Mouse (Mus musculus) bone marrow, adult 2 months (tissue): Measurements from ENCODE around the gene Rfx2. TPM values are rescaled to one million over a fixed set of nuclear protein-coding genes. Genes with fewer than 3 reads are reported as not detected.

ENCODE experiments used
- H3K27ac ChIP-seq: fragments of 200-500 bp; 2 replicates; pipeline ENCODE4 v1.5.1; 2012; ENCODE audit warnings: low read depth, mild to moderate bottlenecking, control low read depth, inconsistent platforms, low read length; ENCODE audit not compliant: control insufficient read depth, poor library complexity, insufficient read depth
- H3K4me1 ChIP-seq: fragments of 200-500 bp; 2 replicates; pipeline ENCODE4 v1.6.1; 2011; ENCODE audit warnings: low read length; ENCODE audit not compliant: control insufficient read depth, insufficient read depth
- H3K4me3 ChIP-seq: fragments of 200-500 bp; replicated peaks from 2 replicates; pipeline ENCODE3; 2011; ENCODE audit warnings: mild to moderate bottlenecking, low read depth, low read length, control low read depth; ENCODE audit not compliant: control insufficient read depth
- CTCF ChIP-seq: fragments of 200-500 bp; IDR thresholded peaks from 2 replicates; pipeline ENCODE4 v1.5.1; 2011; ENCODE audit warnings: low read length, control low read depth; ENCODE audit not compliant: control insufficient read depth, insufficient read depth
- POLR2A ChIP-seq: fragments of 200-500 bp; IDR thresholded peaks from 2 replicates; pipeline ENCODE4 v1.6.1; 2011; ENCODE audit warnings: low read depth, mild to moderate bottlenecking, control low read depth, low read length, borderline replicate concordance; ENCODE audit not compliant: control insufficient read depth
- WGBS: fragments of 180-500 bp; shearing (Covaris S2); methylation state at CpG from one replicate; pipeline ENCODE4 v1.1.7; 2018; 5-methylcytosine and 5-hydroxymethylcytosine counted together
- polyA plus RNA-seq: library from polyadenylated mRNA; stranded (reverse); fragments of >200 nt; gene quantifications from 2 replicates; pipeline ENCODE4 v1.2.4, GENCODE M21; 2011; ENCODE audit warnings: low replicate concordance; ENCODE audit not compliant: missing spikeins, insufficient read depth, insufficient read length

Rfx2 gene
- polyA plus RNA-seq, 1 experiment: 16.2 TPM

GRCm38 (mm10) chr17:56870287-56870953, 39.6 kb upstream of the Rfx2 start:
- Histone ChIP-seq H3K4me1 (peaks cover 5% of the 10 kb centered on the region; the same call in 1 of the 2 replicates), H3K27ac (no peak overlapping the region)
- 73% methylated on average over 15 of the region's 15 CpGs for WGBS

GRCm38 (mm10) chr17:56869481-56869977, 38.7 kb upstream of the Rfx2 start:
- Histone ChIP-seq H3K4me3 (no peak overlapping the region), H3K4me1 (no peaks in the 10 kb centered on the region), H3K27ac (no peak overlapping the region)
- TF ChIP-seq POLR2A (no peak), CTCF (no peak)
- WGBS: 88% methylated on average over 9 of the region's 9 CpGs

More at GRCm38 (mm10) chr17:56870287-56870953, 39.6 kb upstream of the Rfx2 start:
- TF ChIP-seq CTCF: no peak
- no peak for TF ChIP-seq POLR2A
- no peak overlapping the region for H3K4me3 ChIP-seq

GRCm38 (mm10) chr17:56866071-56866470, 35.3 kb upstream of the Rfx2 start:
- H3K4me1 ChIP-seq: peaks cover 2% of the 10 kb centered on the region; the same call in 1 of the 2 replicates
- WGBS: 92% methylated on average over 7 of the region's 7 CpGs
- TF ChIP-seq POLR2A: no peak
- no peak for TF ChIP-seq CTCF
- no peak overlapping the region for H3K27ac ChIP-seq
- no peak overlapping the region for H3K4me3 ChIP-seq

GRCm38 (mm10) chr17:56861197-56861596, 30.4 kb upstream of the Rfx2 start:
- no peak overlapping the region for H3K27ac ChIP-seq
- TF ChIP-seq CTCF (no peak), POLR2A (no peak)
- 2% methylated on average over 3 of the region's 3 CpGs for WGBS
- H3K4me3 ChIP-seq: no peak overlapping the region
- peaks cover 2% of the 10 kb centered on the region; the same call in 1 of the 2 replicates for H3K4me1 ChIP-seq

GRCm38 (mm10) chr17:56858922-56859321, 28.1 kb upstream of the Rfx2 start:
- 4% methylated on average over 7 of the region's 7 CpGs for WGBS
- Histone ChIP-seq H3K4me1 (peaks cover 2% of the 10 kb centered on the region; the same call in 1 of the 2 replicates), H3K27ac (no peak overlapping the region), H3K4me3 (no peak overlapping the region)
- TF ChIP-seq POLR2A: no peak
- no peak for TF ChIP-seq CTCF

- WGBS: 44% methylated on average over 4 of the region's 4 CpGs
- no peak overlapping the region for H3K27ac ChIP-seq
- H3K4me3 ChIP-seq: no peak overlapping the region
- H3K4me1 ChIP-seq: peaks cover 2% of the 10 kb centered on the region; the same call in 1 of the 2 replicates
- no peak for TF ChIP-seq POLR2A
- TF ChIP-seq CTCF: peak; percentile 97
These were observed 27.4 kb upstream of the Rfx2 start for GRCm38 (mm10) chr17:56858216-56858615.

- Histone ChIP-seq H3K4me3 (no peak overlapping the region), H3K27ac (no peak overlapping the region), H3K4me1 (no peaks in the 10 kb centered on the region)
- no peak for TF ChIP-seq CTCF
- TF ChIP-seq POLR2A: no peak
- 13% methylated on average over 3 of the region's 3 CpGs for WGBS
These were observed 24.6 kb upstream of the Rfx2 start for GRCm38 (mm10) chr17:56855421-56855820.

GRCm38 (mm10) chr17:56851167-56851566, 20.4 kb upstream of the Rfx2 start:
- Histone ChIP-seq H3K27ac (no peak overlapping the region), H3K4me1 (no peaks in the 10 kb centered on the region), H3K4me3 (no peak overlapping the region)
- WGBS: 73% methylated on average over 3 of the region's 3 CpGs
- TF ChIP-seq POLR2A (no peak), CTCF (no peak)

GRCm38 (mm10) chr17:56849710-56850109, 18.9 kb upstream of the Rfx2 start:
- TF ChIP-seq CTCF (no peak), POLR2A (no peak)
- WGBS: 92% methylated on average over 13 of the region's 13 CpGs
- Histone ChIP-seq H3K4me1 (no peaks in the 10 kb centered on the region), H3K4me3 (no peak overlapping the region), H3K27ac (no peak overlapping the region)
